Mouse (Mus musculus) kidney, embryonic 16.5 days (tissue): Measurements from ENCODE around the gene Prickle2. TPM values are rescaled to one million over a fixed set of nuclear protein-coding genes. Genes with fewer than 3 reads are reported as not detected.
A peak's percentile ranks its signal among the peaks of the same experiment; 100 is the strongest.

ENCODE experiments used
- ATAC-seq: fragments of 200-750 bp; cut with Nextera tagmentation; 2 replicates; pipeline ENCODE4 v1.8.0; 2017; ENCODE audit warnings: moderate TSS enrichment; ENCODE audit not compliant: low FRiP score, low TSS enrichment
- H3K27ac ChIP-seq: fragments of 300-500 bp; sonication (generic); 2 replicates; pipeline ENCODE4 v1.5.1; 2014; ENCODE audit warnings: low read length
- H3K27me3 ChIP-seq: fragments of 300-500 bp; sonication (generic); 2 replicates; pipeline ENCODE4 v1.6.1; 2014; ENCODE audit warnings: low read length, control low read depth, mixed read lengths; ENCODE audit not compliant: insufficient read depth
- H3K36me3 ChIP-seq: fragments of 300-500 bp; sonication (generic); 2 replicates; pipeline ENCODE4 v1.6.1; 2014; ENCODE audit warnings: low read length, control low read depth, mixed read lengths; ENCODE audit not compliant: insufficient read depth
- H3K4me1 ChIP-seq: fragments of 300-500 bp; sonication (generic); 2 replicates; pipeline ENCODE4 v1.6.1; 2014; ENCODE audit warnings: low read length, control low read depth, mixed read lengths; ENCODE audit not compliant: insufficient read depth
- H3K4me2 ChIP-seq: fragments of 300-500 bp; sonication (generic); replicated peaks from 2 replicates; pipeline ENCODE4 v1.6.1; 2014; ENCODE audit warnings: low read depth, low read length
- H3K4me3 ChIP-seq: fragments of 300-500 bp; sonication (generic); 2 replicates; pipeline ENCODE4 v1.5.1; 2014; ENCODE audit warnings: mild to moderate bottlenecking, low read length
- H3K9ac ChIP-seq: fragments of 300-500 bp; sonication (generic); replicated peaks from 2 replicates; pipeline ENCODE4 v1.6.1; 2014; ENCODE audit warnings: low read length
- H3K9me3 ChIP-seq: fragments of 300-500 bp; sonication (generic); 2 replicates; pipeline ENCODE4 v1.6.1; 2016; ENCODE audit warnings: low read length, control low read depth
- WGBS: fragments of 180-500 bp; shearing (Covaris S2); extraction: QIAGEN DNeasy Blood & Tissue Kit; methylation state at CpG from one replicate; pipeline ENCODE4 v1.1.7; 2014; 5-methylcytosine and 5-hydroxymethylcytosine counted together
- polyA plus RNA-seq: library from polyadenylated mRNA; unstranded; fragments of >200 nt; fragmentation: Nextera tagmentation; extraction: Ambion mirVana; gene quantifications from 2 replicates; pipeline ENCODE4 v1.2.1, GENCODE M21; 2015

The Prickle2 gene
- polyA plus RNA-seq, 1 experiment from 2014 or later: 6.5 TPM

DNA sequence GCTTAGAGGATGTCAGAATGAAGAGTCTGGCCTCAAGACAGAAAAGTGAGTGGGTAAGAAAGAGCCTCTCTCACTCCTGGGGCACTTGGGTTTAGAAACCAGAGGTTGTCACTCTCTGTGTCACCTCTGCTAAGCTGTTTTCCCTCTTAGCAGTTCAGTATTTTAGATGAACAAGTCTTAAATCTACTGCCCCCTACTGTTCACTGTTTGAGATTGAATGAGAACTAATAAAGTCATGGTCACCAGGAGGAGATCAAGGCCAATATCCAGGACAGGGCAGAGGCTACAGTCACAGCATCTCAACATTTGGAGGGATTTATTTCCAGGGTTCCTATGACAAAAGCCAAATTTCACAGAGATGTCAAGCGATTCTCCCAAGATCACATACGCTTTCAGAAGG, 228.3 kb downstream of the Prickle2 start:
- H3K4me1 ChIP-seq: peaks cover 11% of the 10 kb centered on the region
- H3K27me3 ChIP-seq: no peaks in the 10 kb centered on the region
- no peak overlapping the region for H3K9ac ChIP-seq
- no peak overlapping the region for H3K4me2 ChIP-seq
- H3K4me3 ChIP-seq: no peak overlapping the region
- H3K36me3 ChIP-seq: no peaks in the 10 kb centered on the region
- no peak for ATAC-seq
- WGBS: 95% methylated on average over 2 of the region's 2 CpGs
- H3K27ac ChIP-seq: no peak overlapping the region
- H3K9me3 ChIP-seq: no peaks in the 10 kb centered on the region

DNA sequence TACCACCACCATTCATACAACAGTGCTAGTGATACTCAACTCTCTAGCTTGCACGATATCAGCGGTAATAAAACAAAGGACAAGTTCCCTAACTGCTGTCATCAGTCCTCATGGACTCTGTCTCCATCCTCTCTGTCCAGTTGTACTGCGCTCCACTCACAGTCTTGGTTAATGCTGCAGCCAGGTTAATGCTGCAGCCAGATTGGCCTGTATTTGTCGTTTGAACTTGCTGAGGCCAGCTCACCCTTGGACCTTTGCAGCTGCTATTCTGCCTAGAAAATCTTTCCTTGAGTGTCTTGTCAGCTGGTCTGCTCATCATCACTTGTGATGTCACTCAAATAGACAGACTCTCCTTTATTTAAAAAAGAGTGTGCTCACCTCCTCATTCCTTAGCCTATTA, 236.5 kb downstream of the Prickle2 start:
- 79% methylated on average over 4 of the region's 4 CpGs for WGBS
- Histone ChIP-seq H3K4me3 (no peak overlapping the region), H3K9ac (no peak overlapping the region), H3K36me3 (no peaks in the 10 kb centered on the region), H3K4me2 (no peak overlapping the region), H3K9me3 (no peaks in the 10 kb centered on the region), H3K27me3 (no peaks in the 10 kb centered on the region), H3K4me1 (peaks cover 28% of the 10 kb centered on the region), H3K27ac (peak overlapping the region; percentile 79; the same call in 1 of the 2 replicates)
- peak; percentile 32; the same call in 1 of the 2 replicates for ATAC-seq

DNA sequence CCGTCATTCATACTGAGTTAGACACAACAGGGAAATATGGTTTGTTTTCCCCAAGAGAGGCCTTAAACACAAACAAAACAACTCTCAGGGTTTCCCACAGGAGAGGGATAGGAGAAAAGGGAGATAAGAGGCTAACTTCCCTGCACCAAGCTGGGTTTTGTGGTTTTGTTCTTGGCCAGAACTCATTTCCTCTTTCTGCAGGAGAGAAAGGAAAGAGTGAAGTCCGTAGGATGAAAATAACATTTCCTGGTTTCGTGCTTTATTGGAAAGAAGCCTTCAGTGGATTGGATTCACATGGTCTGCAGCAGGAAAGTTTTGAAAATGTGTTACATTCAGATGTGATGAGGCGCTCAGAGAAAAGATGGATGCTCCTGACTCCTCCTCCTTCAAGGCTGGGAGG, 237.1 kb downstream of the Prickle2 start:
- no peak overlapping the region for H3K4me3 ChIP-seq
- H3K27me3 ChIP-seq: no peaks in the 10 kb centered on the region
- peaks cover 32% of the 10 kb centered on the region for H3K4me1 ChIP-seq
- H3K9ac ChIP-seq: no peak overlapping the region
- WGBS: 71% methylated on average over 4 of the region's 4 CpGs
- no peaks in the 10 kb centered on the region for H3K36me3 ChIP-seq
- H3K4me2 ChIP-seq: no peak overlapping the region
- ATAC-seq: no peak
- H3K27ac ChIP-seq: peak overlapping the region; percentile 79; the same call in 1 of the 2 replicates
- no peaks in the 10 kb centered on the region for H3K9me3 ChIP-seq

DNA sequence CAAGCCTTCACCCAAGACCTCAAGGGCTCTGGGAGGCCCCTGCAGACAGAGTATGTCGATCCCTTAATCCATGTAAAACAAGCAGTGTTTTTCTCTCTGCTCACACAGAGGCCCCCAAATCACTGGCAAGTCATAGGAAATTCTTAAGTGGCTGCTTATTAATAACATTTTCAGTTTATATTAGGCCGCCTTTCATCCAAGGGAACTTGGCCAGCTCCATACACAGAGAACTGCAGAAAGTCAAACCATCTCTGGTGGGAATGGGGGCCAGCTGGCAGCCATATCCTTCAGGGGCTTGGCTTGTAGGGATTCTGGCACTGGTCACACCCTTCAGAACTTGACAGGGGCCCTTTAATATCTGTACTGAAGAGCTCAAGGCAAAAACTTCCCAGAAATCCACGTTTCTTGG, 237.6 kb downstream of the Prickle2 start:
- H3K9me3 ChIP-seq: no peaks in the 10 kb centered on the region
- 50% methylated on average over 3 of the region's 3 CpGs for WGBS
- ATAC-seq: peak; percentile 37; the same call in 1 of the 2 replicates
- no peak overlapping the region for H3K9ac ChIP-seq
- no peak overlapping the region for H3K4me2 ChIP-seq
- no peak overlapping the region for H3K4me3 ChIP-seq
- peaks cover 37% of the 10 kb centered on the region for H3K4me1 ChIP-seq
- H3K27ac ChIP-seq: peak overlapping the region; percentile 79; the same call in 1 of the 2 replicates
- no peaks in the 10 kb centered on the region for H3K36me3 ChIP-seq
- no peaks in the 10 kb centered on the region for H3K27me3 ChIP-seq

DNA sequence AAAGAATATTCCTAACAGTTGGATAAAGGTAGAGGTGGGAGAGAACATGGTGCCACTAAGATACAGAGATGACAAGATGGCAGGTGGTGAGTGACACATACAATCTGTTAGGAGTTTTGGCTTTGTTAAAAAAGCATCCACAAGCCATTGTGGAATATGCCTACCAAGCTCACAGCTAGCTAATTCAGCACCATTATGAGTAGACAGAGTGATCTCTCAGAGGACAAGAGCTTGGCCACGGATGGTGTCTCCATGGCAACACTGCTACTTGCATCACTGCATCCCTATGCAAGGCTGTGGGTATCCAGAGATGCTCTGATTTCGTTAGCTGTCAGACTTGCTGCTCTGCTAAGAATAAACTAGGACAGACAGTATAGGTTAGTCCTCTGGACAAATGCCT, 238.6 kb downstream of the Prickle2 start:
- H3K4me2 ChIP-seq: no peak overlapping the region
- H3K27me3 ChIP-seq: no peaks in the 10 kb centered on the region
- H3K36me3 ChIP-seq: no peaks in the 10 kb centered on the region
- H3K4me3 ChIP-seq: no peak overlapping the region
- H3K27ac ChIP-seq: no peak overlapping the region
- H3K9me3 ChIP-seq: no peaks in the 10 kb centered on the region
- peaks cover 38% of the 10 kb centered on the region for H3K4me1 ChIP-seq
- H3K9ac ChIP-seq: no peak overlapping the region
- no peak for ATAC-seq
- 83% methylated on average over 2 of the region's 2 CpGs for WGBS

DNA sequence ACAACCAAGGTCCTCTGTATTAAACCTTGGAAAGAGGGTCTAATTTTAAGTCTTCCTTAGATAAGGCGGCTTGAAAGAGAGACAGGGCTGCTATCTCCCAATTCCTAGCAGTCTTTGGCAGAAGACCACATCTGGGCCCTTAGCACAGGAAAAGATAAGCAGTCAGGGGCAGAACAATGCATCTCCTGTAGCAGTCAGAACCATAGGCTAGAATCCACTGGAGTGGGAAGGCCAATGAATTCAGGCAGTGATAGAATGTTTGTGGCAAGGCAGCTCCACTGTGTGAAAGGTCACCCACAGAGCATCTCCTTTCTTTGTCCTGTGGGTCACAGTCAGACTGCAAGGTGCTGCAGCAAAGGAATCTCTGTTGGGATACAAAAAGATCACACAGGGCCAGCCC, 240.3 kb downstream of the Prickle2 start:
- Histone ChIP-seq H3K4me1 (peaks cover 45% of the 10 kb centered on the region), H3K4me2 (no peak overlapping the region), H3K9me3 (no peaks in the 10 kb centered on the region), H3K9ac (no peak overlapping the region), H3K27me3 (no peaks in the 10 kb centered on the region), H3K36me3 (no peaks in the 10 kb centered on the region), H3K4me3 (no peak overlapping the region), H3K27ac (peak overlapping the region; percentile 38; the same call in 1 of the 2 replicates)
- WGBS: 79% methylated on average over 1 of the region's 1 CpGs
- no peak for ATAC-seq

DNA sequence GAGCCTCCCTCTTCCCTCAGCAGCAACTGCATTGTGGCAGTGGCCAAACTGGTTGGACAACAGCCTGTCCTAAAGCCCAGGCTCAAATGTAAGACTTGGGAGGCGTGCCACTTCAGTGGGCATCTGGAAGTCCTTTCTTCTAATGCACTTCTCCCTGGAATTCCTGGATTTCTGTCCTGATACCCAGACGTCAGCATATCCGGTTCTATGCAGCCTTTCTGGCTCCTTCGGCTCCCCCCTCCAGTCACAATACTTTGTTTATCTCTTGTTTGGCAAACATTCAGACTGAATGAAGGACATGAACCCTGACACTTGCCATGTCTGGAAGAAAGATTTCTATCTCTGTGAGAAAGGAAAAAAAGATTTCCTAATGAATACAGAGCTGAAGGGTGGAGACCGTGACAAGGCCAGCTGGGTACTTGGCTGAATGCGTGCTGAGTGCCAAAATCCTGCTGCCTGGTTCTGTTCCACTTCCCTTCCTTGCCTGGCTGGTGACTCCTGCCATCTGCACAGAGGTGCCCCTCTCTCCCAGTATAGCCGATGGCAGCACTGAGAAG, 241.1 kb downstream of the Prickle2 start:
- Histone ChIP-seq H3K4me3 (no peak overlapping the region), H3K9me3 (no peaks in the 10 kb centered on the region), H3K27ac (peak overlapping the region; percentile 34; the same call in 1 of the 2 replicates), H3K27me3 (no peaks in the 10 kb centered on the region), H3K36me3 (no peaks in the 10 kb centered on the region), H3K9ac (no peak overlapping the region), H3K4me2 (no peak overlapping the region), H3K4me1 (peaks cover 50% of the 10 kb centered on the region)
- 53% methylated on average over 7 of the region's 7 CpGs for WGBS
- peak; percentile 17; the same call in 1 of the 2 replicates for ATAC-seq

DNA sequence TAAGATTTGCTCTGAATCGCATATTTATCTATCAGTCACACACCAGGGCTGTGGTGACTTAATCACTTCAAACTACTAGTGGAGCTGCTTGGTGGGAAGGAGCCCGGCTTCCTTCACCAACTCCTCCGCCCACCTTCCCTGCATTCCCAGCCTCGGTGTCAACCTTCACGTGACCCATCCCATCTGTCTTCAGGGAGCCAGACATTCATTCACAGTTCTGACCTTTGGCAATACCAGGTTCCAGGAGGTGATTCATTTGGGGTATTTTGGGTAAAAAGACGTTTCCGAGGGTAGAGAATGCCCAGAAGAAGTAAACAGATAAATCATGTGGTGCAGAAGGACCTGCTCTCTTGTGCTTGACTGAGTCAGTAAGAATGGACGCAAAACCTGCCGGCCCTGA, 242.2 kb downstream of the Prickle2 start:
- Histone ChIP-seq H3K9ac (no peak overlapping the region), H3K27ac (no peak overlapping the region; the same call in 1 of the 2 replicates), H3K27me3 (no peaks in the 10 kb centered on the region), H3K4me1 (peaks cover 42% of the 10 kb centered on the region), H3K9me3 (no peaks in the 10 kb centered on the region), H3K4me2 (no peak overlapping the region), H3K36me3 (no peaks in the 10 kb centered on the region), H3K4me3 (no peak overlapping the region)
- no peak for ATAC-seq
- WGBS: 29% methylated on average over 9 of the region's 9 CpGs

DNA sequence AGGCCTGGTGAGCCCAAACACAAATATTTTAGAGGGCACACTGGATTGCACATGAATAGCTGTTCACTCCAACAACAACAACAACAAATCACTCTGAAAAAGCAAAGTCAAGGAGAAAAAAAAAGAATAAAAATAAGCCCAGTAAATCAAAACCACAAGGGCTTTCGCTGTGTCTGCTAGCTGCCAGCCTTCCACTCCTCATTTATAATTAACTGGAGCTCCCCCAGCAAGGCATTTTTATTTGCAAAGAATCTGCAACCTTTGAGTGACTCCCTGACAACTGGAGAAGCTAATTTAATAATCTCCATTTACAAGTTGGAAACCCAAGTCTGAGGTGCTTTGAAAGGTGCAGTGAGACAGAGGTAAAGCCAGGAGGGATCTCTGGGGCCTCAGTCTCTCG, 245.2 kb downstream of the Prickle2 start:
- ATAC-seq: no peak
- no peak overlapping the region for H3K4me2 ChIP-seq
- H3K4me1 ChIP-seq: peaks cover 33% of the 10 kb centered on the region
- H3K27me3 ChIP-seq: no peaks in the 10 kb centered on the region
- no peaks in the 10 kb centered on the region for H3K36me3 ChIP-seq
- WGBS: 56% methylated on average over 2 of the region's 2 CpGs
- H3K4me3 ChIP-seq: no peak overlapping the region
- H3K9me3 ChIP-seq: no peaks in the 10 kb centered on the region
- H3K9ac ChIP-seq: no peak overlapping the region
- H3K27ac ChIP-seq: no peak overlapping the region

DNA sequence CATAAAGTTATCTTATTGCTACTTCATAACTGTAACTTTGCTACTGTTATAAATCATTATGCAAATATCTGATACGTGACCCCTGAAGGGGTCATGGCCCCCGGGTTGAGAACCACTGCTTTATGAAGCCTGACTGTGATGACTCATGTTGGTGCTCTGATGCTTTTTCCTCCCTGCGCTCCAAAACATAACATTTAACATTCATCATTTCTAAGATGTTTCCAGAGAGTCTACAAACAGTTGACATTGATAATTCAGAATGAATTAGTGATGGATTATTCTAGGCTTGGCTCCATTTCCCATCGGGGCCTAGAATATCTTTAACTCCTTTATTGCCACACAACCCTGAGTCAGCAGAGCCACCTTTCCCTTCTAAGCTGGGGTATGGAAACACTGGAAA, 247.9 kb downstream of the Prickle2 start:
- Histone ChIP-seq H3K9ac (no peak overlapping the region), H3K9me3 (no peaks in the 10 kb centered on the region), H3K36me3 (no peaks in the 10 kb centered on the region), H3K4me1 (peaks cover 12% of the 10 kb centered on the region), H3K4me2 (no peak overlapping the region), H3K4me3 (no peak overlapping the region), H3K27me3 (no peaks in the 10 kb centered on the region), H3K27ac (no peak overlapping the region)
- no peak for ATAC-seq
- WGBS: 53% methylated on average over 4 of the region's 4 CpGs
